Mouse (Mus musculus) lung, postnatal 0 days (tissue): ENCODE results near the gene Ruvbl1.

Experiments
- CTCF ChIP-seq: IDR thresholded peaks from 2 replicates; pipeline ENCODE4 v1.5.1; 2016; ENCODE audit warnings: antibody characterized with exemption, mild to moderate bottlenecking
- EP300 ChIP-seq: IDR thresholded peaks from 2 replicates; pipeline ENCODE4 v1.6.1; 2016; ENCODE audit warnings: antibody characterized with exemption, mild to moderate bottlenecking, control low read depth

DNA sequence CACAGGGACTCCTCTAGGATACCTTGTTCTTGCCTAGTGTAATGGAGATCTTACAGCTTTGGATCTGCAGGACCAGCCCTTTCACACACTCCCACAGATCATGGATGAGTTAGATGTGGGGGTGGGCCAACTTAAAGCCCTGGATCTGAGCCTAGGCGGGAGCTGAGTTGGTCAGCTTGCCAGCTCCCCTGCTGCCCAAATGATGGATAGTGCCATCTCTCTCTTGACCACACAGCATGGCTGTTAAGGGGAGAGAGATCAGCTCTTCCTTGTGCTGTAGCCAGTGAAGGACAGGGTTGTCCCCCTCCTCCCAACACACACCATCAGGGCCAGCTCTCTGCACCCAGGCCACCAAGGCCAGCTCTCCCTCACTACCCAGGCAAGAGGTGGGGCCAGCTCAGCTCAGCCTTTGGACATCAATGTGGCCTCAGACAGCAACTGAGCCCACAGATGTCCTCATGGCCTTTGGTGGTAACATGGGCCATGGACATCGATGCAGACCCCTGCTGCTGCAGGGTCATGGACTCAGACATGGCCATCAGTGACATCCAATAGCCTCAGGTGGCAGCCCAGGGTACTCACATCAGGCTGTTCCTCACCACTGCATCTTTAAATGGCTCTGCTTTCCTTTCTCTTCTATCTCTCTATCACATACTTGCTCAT, 75.0 kb downstream of the Ruvbl1 start:
- TF ChIP-seq CTCF (no peak), EP300 (no peak)
